Mouse (Mus musculus): ENCODE results near the gene Plekhh1.

Gene Plekhh1

GRCm38 (mm10) chr12:79072576-79072975 is 43.6 kb downstream of the Plekhh1 start:
- DNase-seq = no peak

- DNase-seq = no peak
Measured at GRCm38 (mm10) chr12:79073362-79073761, 44.4 kb downstream of the Plekhh1 start.

- peak; percentile 94 to 95 for DNase-seq
Measured at GRCm38 (mm10) chr12:79089182-79089812, 60.3 kb downstream of the Plekhh1 start, which contains the start of gene Pigh. Pigh (minus strand) TSS chr12:79089651.

- peak; percentile 36 to 64 for DNase-seq
Measured at GRCm38 (mm10) chr12:79092569-79092968, 63.6 kb downstream of the Plekhh1 start.

- peak; percentile 63 to 76 for DNase-seq
Measured at GRCm38 (mm10) chr12:79097106-79097752, 68.3 kb downstream of the Plekhh1 start.

- DNase-seq = no peak
Measured at GRCm38 (mm10) chr12:79103773-79104172, 74.8 kb downstream of the Plekhh1 start.

- DNase-seq = peak; percentile 13 to 22
Measured at GRCm38 (mm10) chr12:79104544-79104943, 75.6 kb downstream of the Plekhh1 start.

GRCm38 (mm10) chr12:79105312-79105711 is 76.3 kb downstream of the Plekhh1 start:
- DNase-seq = no peak

- no peak for DNase-seq
Measured at GRCm38 (mm10) chr12:79118991-79119390, 90.0 kb downstream of the Plekhh1 start.

GRCm38 (mm10) chr12:79122820-79123219 is 93.9 kb downstream of the Plekhh1 start:
- DNase-seq = peak in 1 of 2 experiments; percentile 16

GRCm38 (mm10) chr12:79130299-79131177 is 101.6 kb downstream of the Plekhh1 start, which contains the start of gene Arg2:
Arg2 (plus strand) TSS chr12:79130777.
- DNase-seq = peak; percentile 89 to 90

Measured in cerebellum, postnatal 10 days (tissue).